ENCODE assay signal across 8 mouse cellular contexts in genomic region chr11:90224914-90225470, GRCm38 (mm10). TPM values are rescaled to one million over a fixed set of nuclear protein-coding genes. Genes with fewer than 3 reads are reported as not detected.
A peak's percentile ranks its signal among the peaks of the same experiment; 100 is the strongest.
DNase-seq lines count a peak whose midpoint lies in the region; ATAC-seq and TF ChIP-seq lines count a peak whose summit lies in the region.

No protein-coding gene starts in this region.

- H3K4me3 ChIP-seq in embryonic facial prominence, embryonic 14.5 days (ENCODE audit: low read depth, low read length) = no peak overlapping the region
- H3K4me3 ChIP-seq in kidney, postnatal 0 days (replicated peaks; ENCODE audit: low read depth, low read length) = no peak overlapping the region
- H3K4me3 ChIP-seq in midbrain, embryonic 13.5 days (replicated peaks) = no peak overlapping the region

- no peak overlapping the region for H3K4me2 ChIP-seq in embryonic facial prominence, embryonic 14.5 days (ENCODE audit: low read depth, low read length)
- H3K4me2 ChIP-seq in kidney, postnatal 0 days (ENCODE audit: low read length) = no peak overlapping the region
- H3K4me2 ChIP-seq in midbrain, embryonic 13.5 days (replicated peaks) = no peak overlapping the region

- no peaks in the 10 kb centered on the region for H3K36me3 ChIP-seq in embryonic facial prominence, embryonic 14.5 days (ENCODE audit: control insufficient read depth, insufficient read depth, low read length)
- H3K36me3 ChIP-seq in kidney, postnatal 0 days (ENCODE audit: insufficient read depth, low read length) = no peaks in the 10 kb centered on the region
- H3K36me3 ChIP-seq in midbrain, embryonic 13.5 days = no peaks in the 10 kb centered on the region

- no peak overlapping the region for H3K27ac ChIP-seq in embryonic facial prominence, embryonic 14.5 days (replicated peaks; ENCODE audit: low read depth, low read length)
- H3K27ac ChIP-seq in kidney, postnatal 0 days = no peak overlapping the region
- no peak overlapping the region for H3K27ac ChIP-seq in midbrain, embryonic 13.5 days

- peak; percentile 12 for DNase-seq in gastrocnemius, postnatal 14 days
- no peak for DNase-seq in gastrocnemius, adult 8-10 months (ENCODE audit: low spot score in 2 of 2)
- DNase-seq in embryonic facial prominence, embryonic 14.5 days (ENCODE audit: low spot score) = peak; percentile 17
- DNase-seq in kidney, postnatal 0 days (ENCODE audit: low spot score) = peak; percentile 46
- peak; percentile 50 to 51 for DNase-seq in monocyte, adult 2 months (ENCODE audit: low read depth in 1 of 2, low spot score in 2 of 2)
- DNase-seq in retina, embryonic 14.5 days (ENCODE audit: low spot score) = no peak
- DNase-seq in gastrocnemius, postnatal 4 days (ENCODE audit: low spot score in 2 of 2) = no peak

- 42% methylated on average over 11 of the region's 11 CpGs for whole genome bisulfite sequencing in embryonic facial prominence, embryonic 14.5 days
- 27% methylated on average over 11 of the region's 11 CpGs for WGBS in kidney, postnatal 0 days
- WGBS in midbrain, embryonic 13.5 days = 81% methylated on average over 11 of the region's 11 CpGs

- no peak for TF ChIP-seq CTCF in kidney, postnatal 0 days (IDR thresholded peaks at IDR 0.05; ENCODE audit: low read depth)

- no peaks in the 10 kb centered on the region for H3K9me3 ChIP-seq in embryonic facial prominence, embryonic 14.5 days (ENCODE audit: control insufficient read depth, low read length)
- H3K9me3 ChIP-seq in kidney, postnatal 0 days (replicated peaks; ENCODE audit: low read length) = no peaks in the 10 kb centered on the region
- no peaks in the 10 kb centered on the region for H3K9me3 ChIP-seq in midbrain, embryonic 13.5 days

- intact Hi-C loops in gastrocnemius, postnatal 14 days (cut with DNase I; ENCODE audit: low total_unique reads) = no loop called here

- H3K4me1 ChIP-seq in embryonic facial prominence, embryonic 14.5 days (ENCODE audit: control insufficient read depth, insufficient read depth, low read length) = peaks cover 11% of the 10 kb centered on the region
- no peaks in the 10 kb centered on the region for H3K4me1 ChIP-seq in kidney, postnatal 0 days (replicated peaks; ENCODE audit: insufficient read depth, low read length)
- peaks cover 8% of the 10 kb centered on the region for H3K4me1 ChIP-seq in midbrain, embryonic 13.5 days (replicated peaks)

- H3K27me3 ChIP-seq in embryonic facial prominence, embryonic 14.5 days (replicated peaks; ENCODE audit: control insufficient read depth, insufficient read depth, low read length) = no peaks in the 10 kb centered on the region
- H3K27me3 ChIP-seq in kidney, postnatal 0 days (ENCODE audit: insufficient read depth, low read length) = no peaks in the 10 kb centered on the region
- H3K27me3 ChIP-seq in midbrain, embryonic 13.5 days = no peaks in the 10 kb centered on the region

- ATAC-seq in embryonic facial prominence, embryonic 14.5 days (ENCODE audit: low read depth) = no peak
- ATAC-seq in kidney, postnatal 0 days (replicated peaks; ENCODE audit: low FRiP score, low read depth) = no peak
- ATAC-seq in midbrain, embryonic 13.5 days = no peak

- H3K9ac ChIP-seq in embryonic facial prominence, embryonic 14.5 days (ENCODE audit: low read depth, low read length) = no peak overlapping the region
- no peak overlapping the region for H3K9ac ChIP-seq in kidney, postnatal 0 days (ENCODE audit: low read depth, low read length)
- H3K9ac ChIP-seq in midbrain, embryonic 13.5 days (replicated peaks) = no peak overlapping the region

RNA-seq across cellular contexts. Expression of gene Mmd, which starts 24.3 kb away (rescaled TPM):
- 10 to 100 TPM in 1 of 2 experiments, 1 to 10 TPM in 1; 7.8 to 10.7 TPM for total RNA-seq in gastrocnemius, postnatal 14 days (2021)
- 10 to 100 TPM in 2 of 4 experiments, 1 to 10 TPM in 2; 9.3 to 20.4 (median 12.4) TPM for total RNA-seq in gastrocnemius, adult 8-10 months (2022)
- 26.5 and 27.1 TPM in 2 replicates for polyA plus RNA-seq in embryonic facial prominence, embryonic 14.5 days (2014; fragmentation: Nextera tagmentation; extraction: Ambion mirVana)
- 29.8 and 32.6 TPM in 2 replicates for polyA plus RNA-seq in kidney, postnatal 0 days (2015; fragmentation: Nextera tagmentation; extraction: Ambion mirVana)
- polyA plus RNA-seq in midbrain, embryonic 13.5 days (2015; fragmentation: Nextera tagmentation; extraction: Ambion mirVana) = 88.3 and 92.5 TPM in 2 replicates
- 10 to 100 TPM; 26.9 to 35.6 TPM for total RNA-seq in gastrocnemius, postnatal 4 days (2021)

RNA-seq across cellular contexts. Expression of gene Gm45716, which starts 37.5 kb away (rescaled TPM):
- 1 to 10 TPM; 1.9 to 2.4 TPM for total RNA-seq in gastrocnemius, postnatal 14 days (2021)
- 1 to 10 TPM; 1.7 to 3.3 (median 2.4) TPM for total RNA-seq in gastrocnemius, adult 8-10 months (2022)
- 9.8 and 11.5 TPM in 2 replicates for polyA plus RNA-seq in embryonic facial prominence, embryonic 14.5 days (2014; fragmentation: Nextera tagmentation; extraction: Ambion mirVana)
- 13.9 and 14.3 TPM in 2 replicates for polyA plus RNA-seq in kidney, postnatal 0 days (2015; fragmentation: Nextera tagmentation; extraction: Ambion mirVana)
- polyA plus RNA-seq in midbrain, embryonic 13.5 days (2015; fragmentation: Nextera tagmentation; extraction: Ambion mirVana) = 25.4 and 25.5 TPM in 2 replicates
- total RNA-seq in gastrocnemius, postnatal 4 days (2021) = 10 to 100 TPM in 1 of 2 experiments, 1 to 10 TPM in 1; 10.0 to 11.7 TPM

Comparison
In these comparisons a context has a peak if more than half of its experiments do, and no peak if none do; other contexts are left out.
1. DNase-seq: peak in gastrocnemius, postnatal 14 days (single experiment), embryonic facial prominence, embryonic 14.5 days (single experiment), kidney, postnatal 0 days (single experiment) and monocyte, adult 2 months (2 of 2); none in gastrocnemius, adult 8-10 months (0 of 2), retina, embryonic 14.5 days (single experiment) and gastrocnemius, postnatal 4 days (0 of 2).